Mouse (Mus musculus): ENCODE data around the gene Ndufv3.

- TF ChIP-seq MAX (IDR thresholded peaks at IDR 0.05; ENCODE audit: low read depth) (no peak), E2F4 (IDR thresholded peaks at IDR 0.05; ENCODE audit: insufficient read depth) (no peak), MYOD1 (IDR thresholded peaks at IDR 0.05; ENCODE audit: control insufficient read depth in 1 of 3, insufficient read length in 2 of 3, low read depth in 2 of 3) (no peak), USF1 (IDR thresholded peaks at IDR 0.05; ENCODE audit: low read depth) (no peak), POLR2A (IDR thresholded peaks at IDR 0.05; ENCODE audit: insufficient read length, low read depth) (no peak), SRF (IDR thresholded peaks at IDR 0.05; ENCODE audit: control insufficient read depth, insufficient read length, low read depth) (no peak), POLR2AphosphoS2 (IDR thresholded peaks at IDR 0.05; ENCODE audit: insufficient read length, low read depth) (no peak), TCF12 (IDR thresholded peaks at IDR 0.05; ENCODE audit: insufficient read depth, poor library complexity, severe bottlenecking) (no peak)
These were observed 50.5 kb downstream of the Ndufv3 start for GRCm38 (mm10) chr17:31570321-31570925.
